Mouse (Mus musculus) heart, postnatal 25 days (tissue): ENCODE data around the gene Mta1. TPM values are rescaled to one million over a fixed set of nuclear protein-coding genes. Genes with fewer than 3 reads are reported as not detected.
A peak's percentile ranks its signal among the peaks of the same experiment; 100 is the strongest.

ENCODE experiments used
- DNase-seq: peaks from one replicate; pipeline ENCODE4 v3.0.0; 2022; ENCODE audit warnings: low spot score
- intact Hi-C: fragments of 180-260 bp; cut with DNase I; formaldehyde crosslinking; loops from one replicate; pipeline ENCODE4 v1.15.1; 2025
- total RNA-seq, 2 experiments: library from RNA; stranded (reverse); gene quantifications; 2 replicates each; pipeline ENCODE4 v1.2.3; 2021

Gene Mta1
- total RNA-seq, 2 experiments from 2014 or later = 48.4 to 49.3 TPM

DNA sequence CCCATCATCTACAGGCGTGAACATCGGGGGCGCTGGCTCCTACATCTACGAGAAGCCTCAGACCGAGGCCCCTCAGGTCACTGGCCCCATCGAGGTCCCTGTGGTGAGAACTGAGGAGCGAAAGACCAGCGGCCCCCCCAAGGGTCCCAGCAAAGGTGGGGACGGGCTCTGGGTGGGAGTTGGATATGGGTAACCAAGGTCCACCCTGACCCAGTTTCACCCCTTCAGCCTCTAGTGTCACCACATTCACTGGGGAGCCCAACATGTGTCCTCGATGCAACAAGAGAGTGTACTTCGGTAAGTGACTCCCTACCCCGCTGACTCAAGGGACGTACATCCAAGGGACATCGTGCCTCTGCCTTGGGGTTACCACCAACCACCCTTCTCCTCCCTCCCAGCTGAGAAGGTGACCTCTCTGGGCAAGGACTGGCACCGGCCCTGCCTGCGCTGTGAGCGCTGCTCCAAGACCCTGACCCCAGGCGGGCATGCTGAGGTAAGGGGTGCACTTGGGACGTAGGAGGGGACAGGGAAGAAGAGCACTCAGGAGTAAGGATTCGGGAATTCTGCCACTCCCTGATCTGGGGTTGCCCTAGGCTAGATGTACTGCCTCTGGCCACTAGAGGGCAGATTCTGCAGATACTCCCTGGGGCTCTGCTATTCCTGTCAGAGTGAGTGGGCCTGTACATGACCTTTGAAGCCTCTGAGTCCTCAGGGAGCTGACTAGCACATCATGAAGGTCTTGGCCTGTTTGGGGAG is 46.1 kb downstream of the Mta1 start:
- intact Hi-C loops = no loop called here
- DNase-seq = no peak

DNA sequence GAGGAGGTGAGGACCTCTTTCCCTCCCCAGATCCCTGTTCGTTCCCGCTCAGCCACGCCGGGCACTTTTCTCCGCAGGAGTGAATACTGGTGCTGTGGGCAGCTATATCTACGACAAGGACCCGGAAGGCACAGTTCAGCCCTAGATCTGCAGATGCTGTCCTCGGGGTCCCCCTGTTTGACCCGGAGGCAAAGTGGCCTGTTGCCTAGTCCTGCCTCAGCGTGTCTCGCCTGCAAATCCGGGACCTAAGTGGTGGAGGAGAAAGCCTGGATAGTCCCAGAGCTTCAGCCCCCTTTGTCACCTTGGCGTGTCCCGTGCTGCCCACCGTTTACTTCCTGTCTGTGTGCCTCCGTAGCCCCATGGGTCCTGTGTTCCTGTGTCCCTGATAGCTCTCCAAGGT is 46.8 kb downstream of the Mta1 start:
- intact Hi-C loops = no loop called here

DNA sequence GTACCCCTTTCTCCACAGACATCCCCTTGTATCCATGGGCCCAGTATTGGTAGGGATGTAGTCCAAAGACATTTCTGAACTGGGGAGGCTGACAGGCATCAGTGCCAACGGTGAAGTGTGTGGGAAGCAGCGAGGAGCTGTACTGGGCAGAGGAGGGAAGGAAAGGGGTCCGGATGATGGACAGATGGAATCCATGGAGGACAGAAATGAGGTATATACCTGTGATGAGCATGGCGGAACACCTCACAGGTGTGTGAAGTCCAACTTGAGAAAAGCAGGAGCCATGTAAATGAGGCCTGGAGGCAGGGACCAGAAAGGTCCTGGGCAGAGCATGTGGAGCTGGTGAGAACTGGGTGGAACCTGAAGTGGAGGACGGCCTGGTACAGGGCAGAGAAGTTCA is 47.5 kb downstream of the Mta1 start:
- intact Hi-C loops = no loop called here

More for the DNA sequence above, 46.8 kb downstream of the Mta1 start:
- DNase-seq = no peak

DNA sequence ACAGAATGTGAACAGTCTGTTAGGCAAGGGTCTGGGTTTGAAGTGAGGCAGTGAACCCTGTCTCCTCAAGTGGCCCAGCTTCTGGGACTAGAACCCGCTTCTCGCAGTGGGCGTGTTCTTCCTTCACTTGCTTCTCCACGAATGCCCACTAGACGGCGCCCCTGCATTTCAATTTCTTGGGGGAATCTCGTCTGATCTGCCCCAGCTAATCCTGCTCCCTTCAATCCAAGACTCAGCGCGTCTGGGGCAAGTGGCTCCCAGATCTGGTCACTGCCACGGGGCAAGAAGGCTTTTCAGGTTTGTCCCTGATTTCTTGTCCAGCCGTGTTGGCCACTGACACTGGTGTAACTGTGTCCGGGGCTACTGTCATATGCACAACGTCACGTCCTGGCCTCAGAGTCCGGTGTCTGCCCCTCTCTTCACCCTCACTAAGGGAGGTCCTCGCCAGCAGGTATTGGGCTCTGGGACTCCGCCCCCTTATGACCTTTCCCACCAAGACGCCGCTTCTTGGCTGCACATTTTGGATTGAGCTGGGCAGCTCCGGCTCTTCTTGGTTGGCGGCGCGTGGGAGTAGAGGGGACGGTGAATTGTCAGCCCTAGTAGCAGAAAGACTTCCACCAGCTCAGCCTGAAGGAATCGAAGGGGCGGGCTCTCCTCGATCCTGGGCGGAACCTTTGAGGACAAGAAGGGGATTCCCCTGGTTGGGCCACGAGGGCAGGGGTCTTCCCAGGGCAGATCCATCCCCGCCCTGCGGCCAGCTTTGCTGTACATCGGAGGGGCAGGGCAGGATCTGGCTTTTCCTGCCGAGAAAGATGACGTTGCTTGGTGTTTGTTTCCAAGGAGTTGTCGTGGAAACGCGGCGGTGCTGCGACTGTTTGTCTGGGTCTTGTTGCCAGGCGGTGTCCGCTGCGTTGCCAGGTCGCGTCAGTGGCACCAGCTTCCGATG is 48.3 kb downstream of the Mta1 start, which contains the start of gene Crip1:
Gene Crip1, plus strand, starts transcription at position 205 of the 946 bp plus-strand sequence.
- peak; percentile 85 for DNase-seq
- intact Hi-C loops = no loop called here

More for the DNA sequence above, 47.5 kb downstream of the Mta1 start:
- DNase-seq = no peak

DNA sequence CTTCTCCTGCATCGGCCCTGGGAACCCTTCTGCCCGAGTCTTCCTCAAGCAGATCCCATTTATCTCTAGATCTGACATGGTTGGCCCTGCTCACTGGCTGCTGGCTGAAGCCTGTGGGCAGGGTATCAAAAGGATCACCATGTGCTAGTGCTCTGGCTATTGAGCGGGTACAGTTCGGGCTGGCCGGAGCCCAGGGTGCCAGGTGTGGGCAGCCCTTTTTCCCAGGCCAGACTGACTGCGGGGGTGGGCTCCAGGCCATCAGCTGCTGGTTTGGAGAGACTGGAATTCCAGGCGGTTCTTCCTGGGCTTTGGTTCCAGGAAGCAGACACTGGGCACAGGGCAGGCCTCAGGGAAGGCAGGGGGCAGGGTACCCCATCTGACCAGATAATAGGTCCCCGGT is 49.4 kb downstream of the Mta1 start:
- intact Hi-C loops = no loop called here
- DNase-seq = peak; percentile 31

DNA sequence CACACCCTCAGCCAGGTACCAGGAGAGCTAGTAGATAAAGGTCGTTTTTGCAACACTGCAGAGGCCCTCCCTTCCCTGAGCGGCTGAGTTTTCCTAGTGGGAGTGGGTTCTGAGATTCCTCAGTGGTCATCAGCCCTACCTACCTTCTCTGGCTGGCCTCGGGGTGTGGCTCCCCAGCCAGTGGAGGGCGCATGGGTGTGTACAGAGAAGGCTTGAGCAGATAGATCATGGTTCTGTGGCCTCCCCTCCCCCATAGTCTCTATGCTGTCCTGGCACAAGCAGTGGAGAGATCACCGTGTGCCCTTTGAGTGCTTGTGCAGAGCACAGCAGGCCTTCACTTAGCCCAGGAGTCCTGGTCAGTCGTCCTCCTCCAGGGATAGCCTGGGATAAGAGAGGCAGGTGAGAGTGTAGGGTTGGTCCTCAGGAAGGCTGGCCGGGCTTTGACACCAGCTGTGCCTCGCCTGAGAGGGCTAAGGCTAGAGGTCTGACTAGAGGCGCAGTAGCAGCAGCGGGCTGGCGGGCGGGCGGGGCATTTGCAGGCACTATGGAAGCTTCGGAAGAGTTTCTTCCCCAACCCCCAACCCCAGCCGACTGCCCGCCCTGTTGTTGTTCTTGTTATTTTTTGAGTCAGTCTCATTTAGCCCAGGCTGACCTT is 50.4 kb downstream of the Mta1 start:
- DNase-seq = peak; percentile 54
- intact Hi-C loops = no loop called here

DNA sequence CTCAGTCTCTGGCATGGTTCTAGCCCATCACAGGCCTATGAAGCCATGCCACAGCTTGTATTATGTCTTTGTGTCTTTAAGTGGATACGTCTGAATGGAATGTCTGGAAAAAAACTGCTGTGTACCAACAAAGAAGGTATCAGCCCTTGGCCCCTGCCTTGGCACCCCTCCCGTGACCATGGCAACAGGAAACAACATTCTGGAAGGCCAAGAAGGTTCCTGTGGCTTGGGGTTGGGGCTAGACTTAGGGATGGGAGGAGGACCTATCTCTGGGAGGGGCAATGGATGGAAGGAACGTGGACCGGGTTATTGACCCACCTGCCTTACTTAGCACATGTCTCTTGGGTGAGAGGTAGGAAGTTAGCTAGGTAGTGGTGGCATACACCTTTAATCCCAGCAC is 51.3 kb downstream of the Mta1 start:
- peak; percentile 35 for DNase-seq
- intact Hi-C loops = no loop called here

DNA sequence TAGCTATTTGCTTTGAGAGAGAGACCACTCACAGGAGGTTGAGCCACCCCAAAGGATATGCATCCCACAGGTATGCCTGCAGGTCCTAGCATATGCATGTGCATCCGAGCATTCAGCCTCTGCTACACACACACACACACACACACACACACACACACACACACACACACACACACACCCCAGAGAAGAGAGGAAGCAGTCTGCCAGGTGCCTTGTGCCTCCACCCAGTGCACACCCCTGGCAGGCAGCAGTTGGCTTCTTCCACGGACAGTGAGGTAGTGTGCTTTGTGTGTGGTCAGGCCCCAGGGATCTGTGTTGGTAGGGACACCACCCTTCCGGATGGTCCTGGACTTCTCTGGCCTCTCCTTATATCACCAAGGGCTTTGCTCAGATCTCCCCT is 51.8 kb downstream of the Mta1 start:
- intact Hi-C loops = loop anchor here (2.0 to 5.0 kb wide), 2 partner anchors 73 to 148 kb away; partner anchors contain the start of gene Brf1
- DNase-seq = no peak

DNA sequence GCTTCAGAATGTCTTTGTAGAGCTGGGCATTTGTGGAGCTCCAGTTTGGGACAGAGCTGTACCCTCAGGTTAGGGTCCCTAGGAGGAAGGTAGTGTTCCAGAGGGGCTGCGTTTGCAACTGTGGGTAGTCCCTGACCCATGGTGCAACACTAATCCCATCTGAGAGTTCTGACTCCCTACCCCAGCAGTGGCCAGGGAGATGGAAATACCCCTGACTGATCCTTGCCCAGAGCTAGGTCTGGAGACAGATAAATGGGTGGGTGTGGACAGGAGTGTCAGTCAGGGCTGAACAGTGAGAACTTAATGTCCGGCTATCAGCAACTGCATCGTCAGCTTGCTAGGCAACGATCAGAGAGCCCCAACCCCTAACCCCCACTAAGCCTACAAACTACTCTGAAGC is 52.5 kb downstream of the Mta1 start:
- DNase-seq = no peak
- intact Hi-C loops = loop anchor here (2.0 to 5.0 kb wide), 2 partner anchors 74 to 148 kb away; partner anchors contain the start of gene Brf1

DNA sequence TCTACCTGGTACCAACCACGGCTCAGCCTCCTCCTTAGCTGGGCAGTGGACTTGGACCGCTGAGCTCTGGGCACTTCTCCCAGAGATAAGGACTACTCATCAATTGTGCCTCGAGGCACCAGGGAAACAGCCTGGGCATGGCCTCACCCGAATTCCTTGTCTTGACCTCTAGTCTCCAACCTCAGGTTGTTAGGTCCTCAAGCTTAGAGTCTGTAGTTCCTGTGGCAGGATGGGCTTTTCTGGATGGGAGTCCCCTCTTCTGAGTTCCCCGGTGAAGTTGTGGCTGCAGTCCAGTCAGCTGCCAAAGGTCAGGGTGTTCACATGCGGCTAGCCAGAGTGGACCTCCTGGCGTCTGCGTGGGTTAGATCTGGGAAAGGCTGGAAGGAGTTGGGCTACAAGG is 53.0 kb downstream of the Mta1 start:
- no peak for DNase-seq
- intact Hi-C loops = loop anchor here (2.0 to 5.0 kb wide), 2 partner anchors 74 to 149 kb away; partner anchors contain the start of gene Brf1

DNA sequence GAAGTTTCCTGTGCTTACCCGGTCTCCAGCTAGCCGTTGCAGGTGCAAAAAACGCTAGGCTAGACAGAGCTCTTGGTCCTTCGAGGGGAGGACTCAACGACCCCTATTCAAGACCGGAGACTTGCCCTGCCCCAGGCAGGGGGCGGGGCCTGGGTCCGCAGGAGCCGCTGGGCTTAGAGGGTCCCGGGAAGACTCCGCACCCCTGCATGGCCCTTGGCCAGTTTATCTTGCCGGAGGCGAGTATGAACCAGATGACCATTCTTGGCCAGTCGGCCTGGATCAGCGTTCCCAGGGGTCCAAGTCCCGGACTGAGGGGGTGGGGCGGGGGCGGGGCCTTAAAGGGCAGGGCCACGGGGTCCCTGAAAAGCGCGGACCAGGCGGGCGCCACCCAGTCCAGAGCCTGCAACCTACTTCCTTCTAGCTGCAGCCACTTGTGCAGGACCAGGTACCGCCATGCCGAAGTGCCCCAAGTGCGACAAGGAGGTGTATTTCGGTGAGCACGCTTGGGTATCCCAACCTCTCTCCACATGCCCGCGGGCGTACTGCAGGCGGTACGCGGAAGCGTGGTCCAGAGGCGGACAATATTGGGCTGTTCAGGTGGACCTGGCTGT is 53.7 kb downstream of the Mta1 start:
- DNase-seq = peak; percentile 58
- intact Hi-C loops = loop anchor here (2.0 to 5.0 kb wide), 2 partner anchors 75 to 149 kb away; partner anchors contain the start of gene Brf1

DNA sequence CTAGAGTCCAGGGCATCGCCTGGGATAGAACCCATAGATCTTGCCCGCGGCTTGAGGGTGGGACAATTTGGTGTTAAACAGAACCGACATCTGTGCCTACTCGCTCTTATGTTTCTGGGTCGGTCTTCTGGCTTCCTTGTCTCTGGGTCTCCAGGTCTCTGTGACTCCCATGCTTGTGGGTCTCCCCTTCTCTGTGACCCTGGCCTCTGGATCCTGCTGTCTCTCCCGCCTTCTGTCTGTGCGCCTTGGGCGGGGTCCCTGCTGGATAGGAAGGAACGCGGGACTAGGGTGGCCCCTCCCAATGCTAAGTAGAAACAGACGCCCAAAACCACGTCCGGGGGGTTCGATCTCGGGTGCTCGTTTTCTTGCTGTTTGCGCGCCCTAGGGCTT is 54.2 kb downstream of the Mta1 start:
- intact Hi-C loops = loop anchor here (5.0 kb wide), 1 partner anchor 150 kb away; the partner anchor contains the start of gene Brf1
- DNase-seq = peak; percentile 44

DNA sequence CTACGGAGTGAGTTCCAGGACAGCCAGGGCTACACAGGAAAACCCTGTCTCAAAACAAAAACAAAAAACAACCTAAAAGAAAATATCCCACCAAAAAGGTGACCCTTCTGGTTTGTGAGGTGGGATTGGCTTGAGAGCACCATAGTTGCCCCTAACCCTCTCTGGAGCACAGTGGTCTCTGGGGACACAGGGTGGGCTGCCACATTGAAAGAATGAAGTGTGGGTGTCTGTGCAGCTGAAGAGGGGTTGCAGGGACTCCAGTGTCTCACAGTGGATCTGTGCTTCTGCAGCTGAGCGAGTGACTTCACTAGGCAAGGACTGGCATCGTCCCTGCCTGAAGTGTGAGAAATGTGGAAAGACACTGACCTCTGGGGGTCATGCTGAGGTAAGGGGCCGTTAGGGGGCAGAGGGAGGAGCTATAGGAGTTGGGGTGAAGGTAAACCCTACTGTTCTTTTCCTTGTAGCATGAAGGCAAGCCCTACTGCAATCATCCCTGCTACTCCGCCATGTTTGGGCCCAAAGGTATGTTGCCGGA is 55.0 kb downstream of the Mta1 start:
- no peak for DNase-seq
- intact Hi-C loops = loop anchor here (5.0 kb wide), 1 partner anchor 151 kb away; the partner anchor contains the start of gene Brf1

DNA sequence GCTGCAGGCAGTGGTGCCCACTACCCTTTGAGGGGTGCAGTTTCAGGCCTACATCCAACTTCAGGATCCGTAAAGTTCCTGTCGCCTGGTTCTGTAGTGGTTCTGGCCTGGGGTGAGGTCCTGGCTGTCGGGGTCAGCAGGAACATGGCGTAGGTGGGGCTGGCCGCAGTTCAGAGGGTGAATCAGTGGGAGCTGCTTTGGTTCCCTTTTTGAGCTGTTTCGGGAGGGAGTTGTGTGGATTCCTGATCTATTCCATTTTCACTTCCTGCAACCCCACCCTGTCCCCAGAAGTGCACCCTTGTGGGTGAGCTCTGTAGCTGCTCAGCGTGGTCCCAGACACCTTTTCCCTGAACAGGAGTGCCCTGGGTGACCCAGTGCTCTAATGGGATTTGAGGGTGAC is 55.9 kb downstream of the Mta1 start:
- intact Hi-C loops = loop anchor here (2.0 to 5.0 kb wide), 2 partner anchors 13 to 152 kb away; partner anchors contain the start of genes Brf1 and Crip2
- DNase-seq = no peak

DNA sequence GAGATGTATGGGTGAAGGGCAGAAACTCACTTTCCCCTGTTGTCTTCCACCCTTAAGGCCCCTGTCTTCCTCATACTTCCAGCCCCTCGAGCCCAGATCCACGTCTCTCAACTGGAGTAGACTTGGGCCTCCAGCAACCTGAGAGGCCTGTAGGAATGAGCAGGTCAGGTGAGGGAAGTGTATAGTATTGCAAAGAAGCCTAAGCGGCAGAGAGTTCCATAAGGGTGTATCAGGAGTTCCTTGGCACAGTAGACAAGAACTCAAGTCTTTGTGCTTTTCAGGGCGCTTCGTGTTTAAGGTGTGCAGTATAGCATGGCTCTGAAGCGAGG is 56.6 kb downstream of the Mta1 start:
- intact Hi-C loops = loop anchor here (1.0 to 5.0 kb wide), 4 partner anchors 14 to 197 kb away; partner anchors contain the start of genes Brf1 and Crip2
- DNase-seq = no peak

DNA sequence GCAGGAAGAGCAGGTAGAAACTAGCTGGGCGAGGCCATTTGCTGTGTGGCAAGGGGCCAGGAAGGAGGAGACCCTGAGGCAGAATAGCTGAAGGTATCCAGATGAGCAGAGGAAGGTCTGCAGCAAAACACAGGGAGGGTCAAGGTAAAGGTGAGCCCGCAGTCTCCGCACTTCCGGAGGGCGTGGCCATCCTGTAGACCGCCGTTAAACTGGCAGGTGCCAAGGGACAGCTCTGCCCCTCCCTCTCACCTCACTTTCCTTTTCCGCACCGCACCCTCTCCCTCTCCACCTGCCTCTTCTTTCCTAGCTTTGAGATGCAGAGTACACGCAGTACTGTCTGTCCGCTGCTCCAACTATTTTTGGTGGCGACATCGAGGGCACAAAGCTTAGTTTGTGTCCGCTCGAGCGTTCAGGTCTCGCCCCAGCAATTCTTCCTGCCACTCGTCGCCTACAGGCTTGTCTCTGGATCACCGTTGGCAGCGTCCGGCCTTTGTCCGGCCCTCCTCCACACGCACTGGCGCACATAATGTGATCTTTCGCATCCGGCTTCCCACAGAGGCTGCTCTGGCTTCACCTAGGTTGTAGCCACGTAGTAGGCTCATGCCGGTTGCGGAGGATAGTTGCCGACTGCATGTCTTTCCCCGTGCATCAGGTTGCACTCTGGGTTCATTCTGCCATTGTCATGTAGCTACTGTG is 57.1 kb downstream of the Mta1 start:
- intact Hi-C loops = loop anchor here (1.0 to 5.0 kb wide), 3 partner anchors 14 to 198 kb away; partner anchors contain the start of gene Crip2
- DNase-seq = peak; percentile 46

DNA sequence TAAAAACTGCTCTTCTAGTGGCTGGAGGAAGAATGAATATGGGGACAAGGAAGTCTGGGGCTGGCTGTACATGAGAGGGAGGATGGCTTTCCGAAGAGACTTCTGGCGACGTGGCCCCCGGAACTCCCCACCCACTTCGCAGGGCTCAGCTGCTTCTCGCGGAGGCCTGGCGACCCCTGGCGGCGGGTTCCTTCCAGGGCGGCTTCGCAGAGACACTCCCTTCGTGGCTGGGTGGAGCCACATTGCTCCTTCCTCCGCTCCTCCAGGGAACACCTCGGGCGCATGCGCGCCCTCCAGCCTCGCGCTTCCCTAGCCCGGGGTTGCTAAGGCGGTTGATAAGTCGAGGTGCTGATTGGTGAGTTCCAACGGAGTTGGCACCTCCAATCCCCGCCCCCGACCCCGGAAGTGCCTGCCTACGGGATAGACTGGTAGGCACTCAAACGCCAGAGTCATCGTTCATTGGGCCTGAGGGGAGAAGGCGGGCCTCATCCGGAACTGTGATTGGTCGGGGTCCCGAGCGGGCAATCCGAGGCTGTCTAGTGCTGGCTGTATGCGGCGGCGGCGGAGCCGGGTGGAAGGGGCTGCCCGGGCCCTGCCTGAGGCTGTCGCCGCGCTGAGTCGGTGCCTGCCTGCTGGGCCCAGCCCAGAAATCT is 57.9 kb downstream of the Mta1 start, which contains the start of gene Tedc1:
Gene Tedc1, plus strand, starts transcription at position 535 of the 653 bp plus-strand sequence.
- intact Hi-C loops = loop anchor here (1.0 to 5.0 kb wide), 3 partner anchors 15 to 199 kb away; partner anchors contain the start of gene Crip2
- DNase-seq = peak; percentile 99

DNA sequence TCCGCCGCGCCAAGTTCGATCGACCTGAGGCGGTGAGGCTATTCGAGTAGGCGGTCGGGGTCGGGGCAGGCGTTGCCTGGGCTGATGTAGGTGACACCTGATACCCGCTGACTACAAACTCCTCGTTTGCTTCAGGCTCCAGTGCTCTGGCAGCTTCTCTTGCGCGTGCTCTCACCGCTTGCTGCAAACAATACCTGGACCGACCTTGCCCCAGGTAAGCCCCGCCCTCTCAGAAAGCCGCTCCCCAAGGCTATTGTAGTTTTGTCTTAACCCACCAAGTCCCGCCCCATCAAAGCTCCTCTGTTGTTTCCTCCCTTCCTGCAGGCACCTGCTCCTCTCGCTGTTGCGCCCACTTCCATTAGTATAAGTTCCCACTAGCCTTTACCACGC is 58.5 kb downstream of the Mta1 start:
- intact Hi-C loops = loop anchor here (5.0 kb wide), 1 partner anchor 199 kb away; no protein-coding TSS in a partner anchor
- no peak for DNase-seq
